Mouse (Mus musculus) 3T3-L1 (cell line): ENCODE data around the gene Letm1.

Experiments used
- DNase-seq: peaks from one replicate; pipeline ENCODE4 v3.0.0-alpha.2; 2015; ENCODE audit warnings: low read depth, low spot score

Letm1 gene

DNA sequence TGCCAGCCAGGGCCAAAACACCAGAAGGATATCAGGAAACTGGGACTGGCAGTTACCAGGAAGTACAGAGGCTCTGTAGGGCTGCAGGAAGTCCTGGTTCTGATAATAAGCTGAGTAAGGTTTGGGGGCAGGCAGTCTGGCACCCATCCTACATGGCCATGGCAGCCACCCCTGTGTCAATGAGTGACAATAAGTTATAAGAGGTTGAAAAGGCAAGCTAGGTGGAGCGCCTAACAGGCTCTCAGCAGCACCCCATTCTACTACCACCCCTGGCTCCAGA is 76.3 kb downstream of the Letm1 start:
- no peak for DNase-seq

DNA sequence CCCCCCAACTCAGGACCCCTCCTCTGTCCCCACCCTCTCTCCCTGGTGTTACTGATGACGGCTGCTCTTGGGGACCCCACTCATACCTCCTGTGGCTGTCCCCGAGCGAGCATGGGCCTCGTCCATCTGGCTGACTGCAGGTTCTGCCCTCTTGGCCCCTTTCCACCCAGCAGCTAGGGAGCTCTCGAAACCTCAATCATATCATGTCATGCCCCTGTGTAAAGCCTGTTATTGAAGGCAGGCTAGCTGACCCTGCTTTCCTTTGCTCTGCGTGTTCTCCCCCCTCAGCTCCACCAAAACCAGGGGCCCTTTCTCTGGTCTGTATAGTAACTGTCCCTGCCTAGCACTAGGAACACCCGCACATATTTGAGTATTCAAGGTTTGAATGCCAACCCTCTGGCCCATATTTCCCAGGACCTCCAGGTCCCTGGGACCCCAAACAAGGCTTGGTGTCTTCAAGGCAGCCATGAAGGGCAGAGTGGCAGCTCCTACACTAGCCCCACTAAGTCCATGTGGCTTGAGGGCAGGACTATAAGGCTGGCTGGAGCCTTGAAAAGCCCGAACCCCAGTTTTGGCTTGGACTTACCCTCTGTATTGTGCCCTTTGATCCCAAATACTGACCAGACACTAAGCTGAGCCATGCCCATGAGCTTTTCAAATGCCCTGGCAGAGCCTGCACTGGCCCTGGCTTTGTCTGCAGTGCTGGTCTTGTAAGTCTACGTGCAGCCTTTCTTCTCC is 76.8 kb downstream of the Letm1 start:
- no peak for DNase-seq

DNA sequence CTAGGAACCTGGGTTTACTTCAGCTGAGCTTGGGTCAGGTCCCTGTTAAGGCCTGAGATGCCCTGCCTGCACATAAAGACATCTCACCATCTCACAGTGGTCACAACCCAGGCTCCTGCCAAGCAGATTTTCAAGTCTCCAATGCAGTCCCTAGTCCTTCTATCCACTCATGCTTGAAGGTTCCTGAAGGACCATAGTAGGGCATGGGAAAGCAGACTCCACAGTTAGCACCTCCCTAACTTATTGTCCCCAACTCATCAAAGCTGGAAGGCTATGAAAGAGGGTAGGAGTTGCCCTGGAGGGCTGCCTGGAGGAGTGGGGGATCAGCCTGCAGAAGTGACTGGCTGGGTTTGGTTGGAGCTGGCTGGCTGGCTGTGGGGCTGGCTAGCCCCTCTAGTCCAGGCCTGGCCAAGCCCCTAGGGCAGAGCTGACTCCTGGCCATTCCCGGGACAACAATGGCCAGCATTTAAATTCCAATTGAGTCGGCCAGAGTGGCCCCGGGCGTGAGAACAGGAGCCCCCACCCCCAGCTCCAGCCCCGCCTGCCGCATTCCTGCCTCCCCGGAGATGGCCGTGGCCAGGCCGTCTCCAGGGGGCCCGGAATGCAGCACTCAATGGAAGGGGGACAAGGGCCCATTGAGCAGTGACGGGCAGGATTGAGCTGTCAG is 77.5 kb downstream of the Letm1 start:
- DNase-seq = no peak

DNA sequence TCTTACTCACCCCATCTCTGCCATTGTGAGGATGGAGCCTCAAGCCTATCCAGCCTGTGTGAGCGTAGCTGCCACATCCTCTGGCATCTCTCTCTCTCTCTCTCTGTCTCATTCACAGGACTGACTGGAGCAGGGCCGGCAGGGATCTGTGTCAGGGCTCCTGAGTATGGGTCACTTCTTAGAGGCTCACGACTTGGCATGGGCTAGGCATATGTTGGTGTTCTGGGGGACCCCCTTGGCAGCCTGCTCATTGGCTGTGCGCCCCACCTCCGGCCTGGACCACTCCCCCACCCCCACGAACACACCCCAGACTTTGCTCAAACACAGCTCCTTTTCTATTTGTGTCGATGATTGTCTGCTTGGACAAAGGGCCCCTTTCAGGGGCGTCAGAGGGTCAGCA is 78.6 kb downstream of the Letm1 start:
- DNase-seq = no peak

DNA sequence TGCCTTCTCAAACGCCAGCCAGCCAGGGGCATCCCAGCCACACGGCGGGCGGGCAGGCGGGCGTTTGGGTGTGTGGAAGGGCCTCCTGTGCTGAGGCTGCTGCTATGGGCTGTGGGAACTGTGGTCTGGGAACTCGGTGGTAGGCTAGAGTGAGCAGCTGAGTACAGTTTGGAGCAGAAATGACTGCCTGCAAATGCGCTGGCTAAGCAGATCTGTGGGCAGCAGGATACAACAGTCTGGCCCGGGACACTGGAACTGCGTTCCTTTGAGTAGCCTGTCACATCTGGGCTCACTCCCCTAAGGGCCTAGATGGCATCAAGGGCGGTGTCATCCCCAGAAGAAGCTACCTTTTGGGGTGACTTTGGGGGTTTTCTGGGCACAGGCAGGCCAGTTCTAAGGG is 80.8 kb downstream of the Letm1 start:
- DNase-seq = no peak

GRCm38 (mm10) chr5:33700010-33700409 is 82.6 kb downstream of the Letm1 start:
- DNase-seq = no peak

DNA sequence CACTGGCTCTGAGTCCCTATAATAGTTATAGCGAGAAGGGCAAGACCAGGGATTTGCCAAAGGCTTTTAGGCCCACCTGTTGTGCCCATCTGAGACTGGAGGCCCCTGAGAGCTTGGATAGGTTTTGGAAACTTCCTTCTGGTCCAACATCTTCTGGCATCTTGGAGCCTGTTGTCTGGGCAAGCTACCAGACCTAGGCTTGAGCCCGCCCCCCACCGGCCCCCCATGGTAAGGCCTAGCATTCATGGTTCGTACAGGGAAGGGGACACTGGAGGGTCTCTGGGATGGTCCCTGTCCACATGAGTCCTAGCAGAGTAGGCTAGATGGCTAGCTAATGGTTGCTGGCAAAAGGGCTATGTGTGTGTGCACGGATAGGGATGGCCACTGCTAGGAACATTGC is 83.9 kb downstream of the Letm1 start:
- DNase-seq = no peak

GRCm38 (mm10) chr5:33697947-33698512 is 84.6 kb downstream of the Letm1 start:
- no peak for DNase-seq

DNA sequence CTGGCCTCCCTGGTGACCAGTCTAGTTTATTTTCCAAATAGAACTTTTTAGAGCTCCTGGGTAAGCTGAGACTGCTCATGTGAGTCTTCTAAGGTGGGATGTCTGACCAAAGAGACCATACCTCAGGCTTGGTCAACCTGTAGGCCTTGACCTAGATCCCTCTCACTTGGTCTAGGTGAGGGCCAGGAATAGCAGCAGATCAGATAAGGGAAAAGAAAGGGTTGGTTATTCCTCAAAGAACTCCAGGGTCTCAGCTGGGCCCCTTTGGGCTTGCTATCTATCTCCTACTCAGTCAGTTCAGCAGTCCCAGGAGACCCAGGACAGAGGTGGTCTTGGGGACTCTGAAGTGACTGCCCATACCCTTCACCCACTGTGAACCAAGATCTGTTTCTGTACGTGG is 85.1 kb downstream of the Letm1 start:
- no peak for DNase-seq

DNA sequence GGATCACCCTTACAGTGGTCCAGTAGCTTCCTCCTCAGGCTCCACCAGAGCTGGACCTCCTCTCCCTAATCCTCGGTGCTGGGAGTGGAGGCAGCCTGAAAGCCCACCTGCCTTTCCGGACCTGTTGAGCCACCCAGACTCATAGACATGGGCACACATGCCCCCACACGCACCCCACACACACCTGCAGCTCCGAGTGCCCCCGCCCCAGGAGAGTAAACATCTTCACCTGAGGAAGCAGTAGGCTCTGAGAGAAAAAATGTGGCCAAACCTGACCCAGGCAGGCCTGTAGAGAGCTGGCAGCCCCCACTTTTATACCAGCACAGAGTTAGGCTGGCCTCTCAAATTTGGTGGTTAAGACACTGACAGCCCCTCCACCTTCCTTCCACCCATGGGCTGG is 86.2 kb downstream of the Letm1 start:
- no peak for DNase-seq

DNA sequence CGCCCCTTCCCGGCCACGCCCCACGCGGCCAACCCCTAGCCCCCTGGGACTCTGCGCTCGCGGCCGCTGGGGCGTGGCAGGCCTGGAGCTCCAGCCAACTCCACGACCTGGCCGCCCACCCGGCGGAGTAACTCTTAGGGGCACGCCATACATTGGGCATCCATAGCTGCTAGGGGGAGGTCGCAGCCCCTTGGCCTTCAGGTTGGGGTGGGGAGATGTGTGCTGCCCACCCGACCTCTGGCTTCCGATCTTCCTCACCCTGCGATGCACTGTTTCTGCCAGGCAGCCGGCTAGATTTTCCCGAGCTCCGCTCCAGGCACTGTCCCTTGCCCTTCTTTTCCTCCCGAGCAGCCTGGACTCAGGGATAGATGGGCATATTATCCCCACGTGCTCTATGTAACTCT is 86.9 kb downstream of the Letm1 start:
- DNase-seq = no peak

DNA sequence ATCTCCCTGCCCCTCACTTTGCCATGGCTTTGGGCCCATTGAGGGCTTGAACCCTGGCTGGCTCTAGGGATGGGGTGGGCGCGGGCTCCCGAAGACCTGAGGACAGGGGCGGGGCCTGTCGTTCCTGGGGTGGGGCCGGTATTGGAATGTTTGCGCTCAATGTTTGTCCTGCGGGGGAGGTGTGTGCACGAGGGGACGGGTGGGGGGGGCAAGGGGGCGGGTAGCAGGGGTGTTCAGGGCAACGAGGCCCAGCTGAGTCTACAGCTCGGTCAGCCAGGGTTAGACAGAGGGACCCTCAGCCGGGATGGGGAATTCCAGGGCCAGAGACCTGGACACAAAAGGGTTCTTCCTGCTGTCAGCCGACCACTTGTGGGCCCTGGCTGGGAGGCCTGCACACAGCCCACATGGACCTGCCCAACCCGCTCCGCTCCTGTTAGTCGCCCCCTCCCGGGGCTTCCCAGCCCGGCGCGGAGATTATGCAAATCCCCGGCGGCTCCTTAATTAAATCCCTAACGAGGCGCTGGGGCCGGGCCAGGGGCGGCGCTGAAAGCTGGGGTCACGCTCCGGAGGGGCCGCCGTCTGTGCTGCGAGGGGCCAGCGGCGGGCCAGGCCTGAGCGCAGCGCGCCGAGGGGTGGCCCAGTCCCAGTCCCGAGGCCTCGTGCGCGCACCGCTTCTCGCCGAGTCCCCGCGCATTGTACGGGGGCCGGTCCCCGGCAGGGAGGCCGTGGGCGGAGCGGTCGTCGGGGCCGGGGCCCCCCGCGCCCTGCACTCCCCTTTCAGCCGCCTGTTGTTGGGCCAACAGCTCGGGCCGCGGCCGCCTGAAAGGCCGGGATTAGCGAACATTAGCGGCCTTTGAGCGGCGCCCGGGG is 87.5 kb downstream of the Letm1 start:
- DNase-seq = no peak

DNA sequence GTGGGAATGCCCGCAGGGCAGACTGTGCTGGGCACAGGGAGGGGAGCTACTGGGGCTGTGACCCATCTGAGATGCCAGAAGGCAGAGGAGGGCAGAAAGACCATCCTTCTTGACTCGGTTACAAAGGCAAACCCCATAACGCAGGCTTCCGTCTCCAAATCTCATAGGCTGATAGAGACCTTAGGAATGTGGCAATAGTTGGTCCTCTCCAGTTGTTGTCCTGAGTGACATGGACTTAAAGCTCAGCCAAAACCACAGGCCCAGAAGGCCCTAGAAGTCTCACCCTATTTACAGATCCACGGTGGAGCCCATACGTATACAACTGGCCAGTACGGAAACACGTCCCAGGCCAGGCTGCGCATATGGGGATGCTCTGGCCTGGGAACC is 88.2 kb downstream of the Letm1 start:
- no peak for DNase-seq

- DNase-seq = no peak
Measured at GRCm38 (mm10) chr5:33692393-33692792, 90.2 kb downstream of the Letm1 start.

GRCm38 (mm10) chr5:33689852-33690645 is 92.6 kb downstream of the Letm1 start:
- no peak for DNase-seq
